Mouse (Mus musculus): ENCODE results near the gene Itpkc. TPM values are rescaled to one million over a fixed set of nuclear protein-coding genes. Genes with fewer than 3 reads are reported as not detected.

Itpkc gene
- total RNA-seq, 4 experiments from 2014 or later: 15.5 to 17.2 (median 16.2) TPM

DNA sequence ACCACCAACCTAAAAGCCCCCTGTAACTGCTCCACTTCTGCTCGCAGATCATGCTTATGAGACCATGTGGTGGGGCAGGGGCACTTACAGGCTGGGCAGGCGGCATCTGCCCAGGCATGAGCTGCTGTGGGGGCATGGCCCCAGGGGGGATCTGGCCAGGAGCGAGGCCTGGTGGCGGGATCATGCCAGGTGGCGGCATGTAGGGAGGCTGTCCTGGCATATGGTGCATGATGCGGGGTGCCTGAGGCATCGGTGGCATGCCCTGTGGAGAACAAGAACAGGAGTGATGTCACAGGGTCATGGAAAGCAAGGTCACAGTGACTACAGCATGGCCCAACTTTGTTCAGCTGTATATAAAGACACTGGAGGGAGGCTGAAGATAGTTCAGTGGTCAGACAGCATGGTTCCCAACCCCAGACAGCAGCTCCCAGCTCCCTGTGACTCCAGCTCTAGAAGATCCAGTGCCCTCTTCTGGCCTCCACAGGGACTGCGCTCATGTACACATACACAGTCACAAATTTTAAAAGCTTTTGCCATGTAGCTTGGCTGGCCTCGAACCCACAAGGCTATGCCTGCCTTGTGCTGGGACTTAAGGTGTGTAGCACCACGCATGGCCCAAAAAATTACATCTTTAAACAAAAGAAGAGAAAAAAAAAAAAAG is 39.1 kb downstream of the Itpkc start:
- DNase-seq: no peak

DNA sequence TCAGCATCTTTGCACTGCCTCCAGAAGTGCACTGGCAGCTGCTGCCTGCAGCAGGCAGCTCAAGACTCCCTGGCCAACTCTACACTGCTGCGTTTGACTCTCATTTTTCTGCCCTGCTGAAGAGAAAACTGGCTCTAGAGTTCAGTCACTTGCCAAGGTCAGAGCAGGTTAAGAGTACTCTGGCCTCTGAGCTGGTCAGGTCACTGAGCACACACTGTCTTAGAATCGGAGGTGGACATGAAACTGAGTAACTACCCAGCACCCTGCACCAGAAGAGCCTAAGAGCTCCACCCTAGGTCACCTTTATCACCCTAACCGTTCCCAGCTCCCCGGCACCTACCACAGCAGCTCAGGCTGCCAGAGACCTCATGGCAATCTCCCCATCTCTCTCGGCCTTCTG is 42.5 kb downstream of the Itpkc start:
- DNase-seq: no peak

DNA sequence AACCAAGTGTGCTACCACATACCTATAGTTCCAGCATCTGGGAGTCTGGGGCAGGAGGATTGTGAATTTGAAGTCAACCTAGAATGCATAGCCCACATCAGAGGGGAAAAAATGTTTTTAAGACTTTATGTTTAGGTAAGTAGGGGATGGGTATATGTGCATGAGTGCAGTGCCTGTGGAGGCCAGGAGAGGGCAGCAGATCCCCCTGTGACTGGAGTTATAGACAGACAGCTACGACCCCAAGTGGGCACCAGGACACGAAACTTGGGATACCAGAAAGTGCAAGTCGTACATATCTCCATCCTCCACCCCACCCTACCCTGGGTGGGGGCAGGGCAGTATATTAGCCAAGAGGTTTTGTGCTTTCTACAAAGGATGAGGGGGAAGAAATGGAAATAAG is 43.5 kb downstream of the Itpkc start:
- no peak for DNase-seq

DNA sequence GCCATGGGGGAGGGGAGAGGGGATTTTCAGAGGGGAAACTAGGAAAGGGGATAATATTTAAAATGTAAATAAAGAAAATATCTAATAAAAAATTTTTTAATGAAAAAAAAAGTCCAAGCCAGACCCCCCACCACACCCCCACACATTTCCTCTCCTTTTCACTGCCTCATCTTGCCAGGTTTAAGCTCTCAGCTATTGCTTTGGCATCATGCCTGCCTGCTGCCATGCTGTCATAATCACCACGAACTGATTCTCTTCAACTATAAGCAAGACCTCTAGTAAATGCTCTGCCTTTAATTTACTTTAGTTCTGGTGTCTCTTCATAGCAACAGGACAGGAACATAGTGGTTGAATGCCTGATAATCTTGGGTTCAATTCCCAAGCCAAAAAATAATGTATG is 46.0 kb downstream of the Itpkc start:
- no peak for DNase-seq

DNA sequence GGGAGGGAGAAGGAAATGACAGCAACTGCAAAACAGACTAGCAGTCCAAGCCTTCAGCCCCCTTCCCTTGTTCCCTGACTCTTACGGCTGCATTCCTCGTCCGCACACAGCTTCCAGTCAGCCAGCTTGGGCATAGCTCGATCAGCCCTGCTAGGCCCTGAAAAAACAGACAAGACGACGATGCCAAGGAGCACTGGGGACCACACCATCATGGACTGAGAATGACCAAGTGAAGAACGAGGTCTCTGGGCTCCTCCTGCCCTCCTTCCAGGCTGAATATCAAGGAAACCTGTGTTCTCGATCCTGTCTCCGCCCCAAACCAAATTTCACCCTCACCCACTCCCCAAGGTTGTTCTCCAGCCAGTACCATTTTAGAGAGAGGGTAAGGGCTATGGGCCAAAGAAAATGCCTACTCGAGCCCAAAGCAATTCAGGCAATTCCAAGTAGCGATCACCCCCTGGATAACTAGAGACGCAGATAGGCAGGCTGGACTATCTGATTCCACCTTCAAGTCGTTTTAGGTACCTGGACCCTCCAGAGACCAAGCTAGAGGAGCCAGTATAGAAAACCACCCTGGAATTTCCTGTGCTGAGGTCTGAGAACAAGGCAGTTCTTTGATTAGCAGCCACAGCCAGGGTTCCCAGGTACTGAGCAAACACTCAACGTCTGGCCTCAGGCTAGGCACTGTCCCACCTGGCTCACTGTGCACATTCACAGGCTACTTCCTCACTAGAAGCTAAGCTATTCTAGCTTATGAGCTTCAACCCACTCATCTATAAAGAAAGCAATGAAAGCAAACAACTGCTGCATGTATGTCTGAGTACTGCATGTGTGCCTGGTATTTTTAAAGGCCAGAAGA is 47.4 kb downstream of the Itpkc start, which contains the start of the genes Gm21983 and Mia:
TSS of gene Gm21983 (minus strand) at position 250 of the 859 bp plus-strand sequence.
TSS of gene Mia (minus strand) at position 321 of the 859 bp plus-strand sequence.
- DNase-seq: no peak

DNA sequence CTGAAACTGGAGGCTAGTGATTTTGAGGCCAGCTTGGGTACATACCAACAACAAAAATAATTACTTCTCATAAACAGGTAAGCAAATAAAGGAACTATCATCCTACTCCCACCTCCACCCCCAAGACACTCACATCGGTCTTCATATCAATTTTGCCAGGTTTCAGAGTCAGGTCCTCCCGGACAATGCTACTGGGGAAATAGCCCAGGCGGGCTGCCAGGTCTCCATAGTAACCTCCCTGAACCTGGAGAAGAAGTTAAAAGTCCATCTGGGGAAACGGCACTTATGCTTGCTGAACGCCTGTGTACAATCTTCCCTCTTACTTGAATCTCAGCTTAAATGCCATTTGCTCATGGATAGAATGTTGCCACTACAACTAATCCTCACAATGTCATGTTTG is 48.4 kb downstream of the Itpkc start:
- DNase-seq: peak; percentile 45

DNA sequence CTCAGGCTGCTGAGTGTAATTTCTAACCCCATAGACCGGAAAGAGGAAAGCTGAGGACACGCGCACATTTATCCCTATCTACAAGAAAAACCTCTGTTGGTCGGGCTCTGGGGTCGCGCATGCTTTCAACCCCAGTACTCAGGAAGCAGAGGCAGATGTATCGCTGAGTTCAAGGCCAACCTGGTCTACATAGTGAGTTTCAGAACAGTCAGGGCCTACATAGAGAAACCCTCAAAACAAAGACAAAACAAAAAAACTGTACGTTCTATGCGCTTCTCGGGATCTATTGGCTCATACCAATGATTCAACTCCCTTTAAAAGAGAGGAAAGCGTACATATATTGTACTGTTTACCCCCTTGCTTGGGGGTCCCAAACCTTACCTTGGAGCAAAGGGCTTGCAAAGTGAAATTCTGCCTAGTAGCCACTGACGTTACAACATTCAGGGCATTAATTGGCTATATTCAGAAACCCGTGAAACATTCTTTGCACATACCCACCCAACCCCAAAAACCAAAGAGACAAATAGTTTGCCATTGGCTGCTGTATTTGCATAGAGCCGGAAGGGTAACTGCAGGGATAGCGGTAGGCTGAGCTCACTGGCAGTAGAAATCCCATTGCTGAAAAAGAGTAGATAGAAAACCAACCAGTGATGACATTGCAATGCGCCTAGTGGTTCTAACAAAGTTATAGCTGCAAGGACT is 49.1 kb downstream of the Itpkc start:
- DNase-seq: no peak

DNA sequence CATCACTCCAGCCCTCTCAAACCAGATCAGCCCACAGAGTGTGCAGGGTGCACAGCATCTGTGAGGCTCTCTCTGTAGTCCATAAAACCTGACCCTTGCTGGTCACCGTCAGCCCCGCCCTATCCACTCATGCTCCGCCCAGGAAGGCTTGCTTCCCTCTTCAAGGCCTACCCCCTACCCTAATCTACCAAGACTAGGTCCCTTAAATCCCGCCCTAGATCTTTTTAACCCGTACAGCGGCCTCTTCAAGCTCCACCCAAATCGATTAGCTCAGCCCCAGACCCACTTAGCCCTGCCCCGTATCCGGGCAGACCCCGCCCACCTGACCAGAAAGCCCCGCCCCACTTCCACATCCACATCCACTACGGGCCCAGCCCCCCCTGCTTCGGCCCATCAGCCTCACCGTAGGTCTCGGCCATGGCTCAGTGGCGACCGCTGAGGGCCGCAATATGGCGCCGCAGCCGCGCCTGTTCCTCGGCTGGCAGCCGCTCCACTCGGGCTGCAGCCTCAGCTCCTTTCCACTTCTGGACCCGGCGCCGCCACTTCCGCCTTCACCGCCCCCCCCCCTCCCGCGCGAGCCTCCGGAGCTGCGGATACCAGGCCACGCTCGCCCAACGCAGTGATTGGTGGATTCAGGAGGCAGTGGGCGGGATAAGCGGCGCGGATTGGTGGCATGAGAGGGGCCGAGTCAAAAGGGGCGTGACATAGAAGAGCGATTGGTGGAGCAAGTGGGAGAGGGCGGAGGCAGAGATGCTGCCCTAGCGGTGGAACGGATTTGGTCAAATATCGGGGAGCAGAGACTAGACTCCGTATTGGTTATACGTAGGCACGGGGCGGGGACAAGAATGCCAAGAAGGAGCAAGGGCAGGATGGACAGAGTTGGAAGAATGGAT is 49.9 kb downstream of the Itpkc start, which contains the start of gene Rab4b:
TSS of gene Rab4b (minus strand) at position 573 of the 893 bp plus-strand sequence.
- DNase-seq: peak; percentile 100

DNA sequence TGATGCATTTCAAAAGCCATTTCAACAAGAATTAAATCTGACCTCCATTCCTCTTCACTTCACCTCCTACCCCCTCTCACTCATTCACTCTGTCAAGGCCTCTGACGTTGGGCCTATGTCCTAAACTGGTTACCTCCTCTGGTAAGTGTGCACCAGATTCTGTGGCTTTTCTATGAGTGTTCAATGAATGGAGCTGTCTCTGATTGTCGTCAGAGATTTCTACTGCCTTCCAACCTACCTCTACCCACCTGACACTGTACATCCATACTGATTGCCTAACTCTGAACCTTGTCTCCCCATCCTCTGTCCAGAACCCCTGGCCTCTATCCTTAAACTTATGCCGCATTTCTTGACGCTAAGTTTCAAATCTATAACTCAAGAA is 50.5 kb downstream of the Itpkc start:
- no peak for DNase-seq

GRCm38 (mm10) chr7:27174896-27175295 is 53.6 kb downstream of the Itpkc start:
- no peak for DNase-seq

DNA sequence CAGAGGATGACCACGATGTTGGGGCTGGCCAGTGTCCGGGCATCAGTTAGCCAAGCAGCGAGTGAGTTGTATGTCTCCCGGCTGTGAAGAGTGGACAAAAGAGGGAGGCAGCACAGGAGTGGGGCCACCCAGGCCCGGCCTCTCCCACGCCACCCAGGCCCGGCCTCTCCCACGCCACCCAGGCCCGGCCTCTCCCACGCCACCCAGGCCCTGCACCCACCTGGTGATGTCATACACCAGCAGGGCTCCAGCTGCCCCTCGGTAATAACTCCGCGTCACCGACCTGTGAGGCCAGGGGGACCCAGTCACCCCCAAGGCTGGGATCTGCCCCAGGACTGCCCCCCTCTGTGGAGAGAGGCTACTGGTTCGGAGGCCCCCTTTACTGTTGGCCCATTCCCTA is 54.0 kb downstream of the Itpkc start:
- no peak for DNase-seq

GRCm38 (mm10) chr7:27170981-27171380 is 57.5 kb downstream of the Itpkc start:
- no peak for DNase-seq

DNA sequence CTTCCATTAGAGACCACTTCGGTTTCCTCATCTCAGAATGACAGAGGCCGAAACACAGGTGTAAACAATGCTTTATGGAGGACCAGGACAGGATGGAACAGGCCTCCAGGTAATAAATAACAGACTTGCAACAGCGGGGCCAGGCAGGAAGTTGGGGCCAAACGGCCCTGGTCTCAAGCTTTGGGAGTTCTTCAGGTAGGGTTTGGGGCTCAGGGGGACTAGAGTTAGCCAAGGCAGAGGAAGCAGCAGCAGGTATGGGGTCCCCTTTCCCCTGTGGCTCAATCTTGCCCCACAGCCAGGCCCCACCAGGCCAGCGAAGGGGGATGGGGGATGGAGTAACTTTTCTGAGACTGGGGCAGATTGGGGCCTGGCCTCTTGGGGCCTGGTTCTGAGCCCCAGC is 60.1 kb downstream of the Itpkc start:
- no peak for DNase-seq

- DNase-seq: no peak
These were observed 60.9 kb downstream of the Itpkc start for GRCm38 (mm10) chr7:27167475-27168094.

DNA sequence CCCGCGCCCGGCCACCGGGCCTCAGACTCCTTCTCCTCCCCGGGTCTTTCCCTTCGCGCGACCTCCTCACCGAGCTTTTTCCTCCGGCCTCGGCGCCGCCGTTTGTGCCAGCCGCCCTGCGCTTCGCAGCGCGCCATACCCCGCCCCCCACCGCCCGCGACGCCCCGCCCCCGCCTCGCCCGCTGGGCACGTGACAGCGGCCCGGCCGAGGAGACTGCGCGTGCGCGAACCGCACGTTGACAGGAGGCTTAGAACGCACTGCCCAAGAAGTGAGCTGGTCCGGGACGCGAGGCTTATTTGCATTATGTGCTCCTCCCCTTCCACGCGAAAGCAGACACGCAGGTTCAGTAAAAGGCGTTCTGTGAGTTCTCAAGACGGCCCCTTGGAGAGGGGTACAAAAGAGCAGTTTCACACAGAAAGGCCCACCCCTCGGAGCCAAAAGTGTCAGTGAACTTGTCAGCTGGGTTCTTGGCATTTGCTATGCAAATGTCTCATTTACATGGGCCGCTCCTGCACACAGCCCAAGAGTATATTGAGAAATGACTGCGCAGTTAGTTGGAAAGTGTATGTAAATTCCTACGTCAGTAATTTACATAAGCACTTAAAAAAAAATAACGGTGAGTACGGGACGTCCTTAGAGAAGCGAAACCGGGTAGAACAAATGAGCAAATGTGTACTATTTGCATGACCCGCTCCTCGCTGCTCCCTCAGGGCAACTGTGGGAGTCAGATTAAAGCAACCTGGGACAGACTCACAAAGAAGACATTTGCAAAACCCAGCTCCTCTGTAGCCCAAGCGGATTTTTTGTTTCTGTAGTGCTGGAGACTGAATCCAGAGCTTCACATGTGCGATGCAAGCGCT is 61.6 kb downstream of the Itpkc start, which contains the start of gene Egln2:
TSS of gene Egln2 (minus strand) at position 189 of the 861 bp plus-strand sequence.
- DNase-seq: peak; percentile 93

- DNase-seq: peak; percentile 89
These were observed 62.2 kb downstream of the Itpkc start for GRCm38 (mm10) chr7:27166229-27166613.

- DNase-seq: no peak
These were observed 62.8 kb downstream of the Itpkc start for GRCm38 (mm10) chr7:27165696-27166095.

DNA sequence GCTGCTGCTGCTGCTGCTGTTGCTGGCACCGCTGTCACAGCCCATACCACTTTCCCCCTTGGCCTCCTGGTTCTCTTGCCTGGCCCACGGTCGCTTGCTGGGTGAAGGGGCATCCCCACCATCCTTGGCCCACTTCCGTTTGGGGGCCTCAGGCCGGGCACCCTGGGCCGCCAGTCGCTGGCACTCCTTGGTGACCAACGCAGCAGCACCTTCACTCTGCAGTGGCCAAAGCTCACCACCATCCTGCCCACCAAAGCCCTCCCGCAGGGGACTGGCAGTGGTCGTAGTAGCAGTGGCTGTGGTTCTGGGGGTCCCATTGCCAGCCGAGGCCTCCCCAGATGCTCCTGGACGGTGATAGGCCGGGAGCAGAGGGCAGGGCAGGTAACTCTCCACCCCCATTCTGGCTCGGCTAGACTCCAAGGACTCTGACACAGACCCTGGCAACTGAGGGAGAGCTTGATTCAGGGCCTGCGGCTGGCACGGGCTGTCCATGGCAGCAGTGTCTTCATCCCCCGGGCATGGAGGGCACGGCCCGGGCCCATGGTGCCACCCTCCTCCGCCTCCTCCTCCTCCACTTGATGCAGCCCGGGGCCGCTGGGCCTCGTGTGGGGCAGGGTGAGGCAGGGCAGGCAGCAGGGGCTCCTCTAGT is 63.3 kb downstream of the Itpkc start:
- peak; percentile 87 for DNase-seq

DNA sequence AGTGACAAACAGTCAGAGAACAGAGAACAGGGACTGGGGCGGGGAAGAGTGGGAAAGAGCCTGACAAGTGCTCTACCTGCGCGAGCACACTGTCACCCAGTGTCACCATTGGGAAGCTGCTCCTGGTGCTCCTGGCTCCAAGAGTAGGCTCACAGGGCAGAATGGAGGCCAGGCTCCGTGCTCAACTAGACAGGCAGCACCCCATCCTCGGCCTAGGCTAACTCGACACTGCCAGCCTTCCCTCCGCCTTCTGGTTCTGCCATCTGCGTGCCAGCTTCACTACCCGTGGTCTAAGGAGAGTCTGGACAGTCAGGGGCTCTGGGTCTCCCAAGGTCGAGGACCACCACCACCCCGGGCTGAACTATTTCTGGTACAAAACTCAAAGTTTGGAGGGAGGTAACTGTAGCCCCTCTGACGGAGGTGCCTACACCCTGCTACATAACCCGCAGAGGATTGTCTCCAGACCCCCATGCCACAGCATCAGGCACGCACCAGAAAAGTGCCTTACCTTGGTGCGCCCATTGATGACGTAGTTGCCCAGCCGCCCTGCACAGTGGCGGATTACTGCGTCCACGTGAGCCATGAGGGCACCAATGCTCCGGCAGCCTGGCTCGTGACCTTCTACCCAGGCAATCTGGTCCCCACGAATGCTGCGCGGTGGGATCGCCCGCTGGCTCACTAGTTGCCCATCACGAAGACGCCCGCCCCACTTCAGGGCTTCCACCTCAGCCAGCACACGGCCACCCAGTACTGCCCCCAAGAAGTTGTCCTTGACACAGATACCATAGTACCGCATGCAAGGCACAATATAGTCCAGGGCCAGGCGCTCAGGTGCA is 64.1 kb downstream of the Itpkc start:
- DNase-seq: peak; percentile 75

Data from adrenal gland, adult 8-10 months (tissue).